Mouse (Mus musculus) midbrain, embryonic 16.5 days (tissue): ENCODE measurements at regions not wholly inside any gene's neighbourhood (a gene's known extent, or its start where the extent isn't known, plus 50 kb on each side); places are given as distances from the start of the nearest gene placed in this dataset.

Source experiments
- ATAC-seq: fragments of 200-750 bp; cut with Nextera tagmentation; 2 replicates; pipeline ENCODE4 v1.8.0; 2017; ENCODE audit warnings: moderate TSS enrichment
- H3K27ac ChIP-seq: fragments of 300-500 bp; sonication (generic); 2 replicates; pipeline ENCODE4 v1.5.1; 2014; ENCODE audit warnings: mild to moderate bottlenecking, low read length, mixed read lengths
- H3K27me3 ChIP-seq: fragments of 300-500 bp; sonication (generic); 2 replicates; pipeline ENCODE4 v1.6.1; 2014; ENCODE audit warnings: low read depth, low read length, mixed read lengths; ENCODE audit not compliant: control insufficient read depth, insufficient read depth
- H3K36me3 ChIP-seq: fragments of 300-500 bp; sonication (generic); 2 replicates; pipeline ENCODE4 v1.6.1; 2014; ENCODE audit warnings: mild to moderate bottlenecking, low read length, moderate library complexity, mixed read lengths; ENCODE audit not compliant: control insufficient read depth, insufficient read depth
- H3K4me1 ChIP-seq: fragments of 300-500 bp; sonication (generic); 2 replicates; pipeline ENCODE4 v1.6.1; 2014; ENCODE audit warnings: mild to moderate bottlenecking, low read length, mixed read lengths; ENCODE audit not compliant: control insufficient read depth, insufficient read depth
- H3K4me2 ChIP-seq: fragments of 300-500 bp; sonication (generic); 2 replicates; pipeline ENCODE4 v1.6.1; 2014; ENCODE audit warnings: mild to moderate bottlenecking, low read length, mixed read lengths
- H3K4me3 ChIP-seq: fragments of 300-500 bp; sonication (generic); 2 replicates; pipeline ENCODE4 v1.5.1; 2014; ENCODE audit warnings: low read depth, mild to moderate bottlenecking, low read length, moderate library complexity, mixed read lengths
- H3K9ac ChIP-seq: fragments of 300-500 bp; sonication (generic); 2 replicates; pipeline ENCODE4 v1.6.1; 2014; ENCODE audit warnings: low read depth, low read length, mixed read lengths
- H3K9me3 ChIP-seq: fragments of 300-500 bp; sonication (generic); replicated peaks from 2 replicates; pipeline ENCODE4 v1.6.1; 2014; ENCODE audit warnings: mild to moderate bottlenecking, low read length, mixed read lengths; ENCODE audit not compliant: control insufficient read depth, poor library complexity, severe bottlenecking
- WGBS: fragments of 180-500 bp; shearing (Covaris S2); extraction: QIAGEN DNeasy Blood & Tissue Kit; methylation state at CpG from one replicate; pipeline ENCODE4 v1.1.7; 2014; 5-methylcytosine and 5-hydroxymethylcytosine counted together

- no peaks in the 10 kb centered on the region for H3K36me3 ChIP-seq
- no peaks in the 10 kb centered on the region for H3K4me1 ChIP-seq
- H3K9me3 ChIP-seq, result no peaks in the 10 kb centered on the region
- H3K4me2 ChIP-seq, result no peak overlapping the region
- H3K27ac ChIP-seq, result no peak overlapping the region
- H3K9ac ChIP-seq, result no peak overlapping the region
- no peaks in the 10 kb centered on the region for H3K27me3 ChIP-seq
- no peak overlapping the region for H3K4me3 ChIP-seq
- 88% methylated on average over 5 of the region's 5 CpGs for WGBS
- no peak for ATAC-seq
Observed at GRCm38 (mm10) chr1:103762044-103762663, 1006.2 kb upstream of the Cdh20 start.

- H3K27ac ChIP-seq, result no peak overlapping the region
- no peaks in the 10 kb centered on the region for H3K4me1 ChIP-seq
- no peaks in the 10 kb centered on the region for H3K9me3 ChIP-seq
- no peak for ATAC-seq
- H3K9ac ChIP-seq, result no peak overlapping the region
- WGBS, result 49% methylated on average over 3 of the region's 3 CpGs
- H3K4me2 ChIP-seq, result no peak overlapping the region
- no peak overlapping the region for H3K4me3 ChIP-seq
- H3K36me3 ChIP-seq, result no peaks in the 10 kb centered on the region
- no peaks in the 10 kb centered on the region for H3K27me3 ChIP-seq
Observed at GRCm38 (mm10) chr1:103762745-103763144, 1005.6 kb upstream of the Cdh20 start.

GRCm38 (mm10) chr1:103767315-103767714 is 1001.0 kb upstream of the Cdh20 start:
- no peaks in the 10 kb centered on the region for H3K36me3 ChIP-seq
- no peaks in the 10 kb centered on the region for H3K4me1 ChIP-seq
- H3K27ac ChIP-seq, result no peak overlapping the region
- H3K9me3 ChIP-seq, result no peaks in the 10 kb centered on the region
- ATAC-seq, result no peak
- no peak overlapping the region for H3K4me2 ChIP-seq
- no peak overlapping the region for H3K9ac ChIP-seq
- 82% methylated on average over 2 of the region's 2 CpGs for WGBS
- no peaks in the 10 kb centered on the region for H3K27me3 ChIP-seq
- H3K4me3 ChIP-seq, result no peak overlapping the region

GRCm38 (mm10) chr1:103784692-103785091 is 983.6 kb upstream of the Cdh20 start:
- H3K9me3 ChIP-seq, result no peaks in the 10 kb centered on the region
- H3K27me3 ChIP-seq, result no peaks in the 10 kb centered on the region
- ATAC-seq, result peak; percentile 56; the same call in 1 of the 2 replicates
- H3K4me1 ChIP-seq, result no peaks in the 10 kb centered on the region
- H3K4me2 ChIP-seq, result no peak overlapping the region
- H3K36me3 ChIP-seq, result no peaks in the 10 kb centered on the region
- no peak overlapping the region for H3K27ac ChIP-seq
- H3K4me3 ChIP-seq, result no peak overlapping the region
- no peak overlapping the region for H3K9ac ChIP-seq

GRCm38 (mm10) chr1:103796337-103796736 is 972.0 kb upstream of the Cdh20 start:
- Histone ChIP-seq H3K36me3 (no peaks in the 10 kb centered on the region), H3K27ac (no peak overlapping the region), H3K9me3 (no peaks in the 10 kb centered on the region), H3K27me3 (no peaks in the 10 kb centered on the region), H3K4me3 (no peak overlapping the region), H3K9ac (no peak overlapping the region), H3K4me2 (no peak overlapping the region), H3K4me1 (no peaks in the 10 kb centered on the region)
- ATAC-seq, result no peak

GRCm38 (mm10) chr1:103799343-103799742 is 969.0 kb upstream of the Cdh20 start:
- H3K27me3 ChIP-seq, result no peaks in the 10 kb centered on the region
- no peak overlapping the region for H3K9ac ChIP-seq
- H3K27ac ChIP-seq, result no peak overlapping the region
- H3K4me1 ChIP-seq, result no peaks in the 10 kb centered on the region
- H3K4me2 ChIP-seq, result no peak overlapping the region
- H3K36me3 ChIP-seq, result no peaks in the 10 kb centered on the region
- ATAC-seq, result 0 out of 2 replicates have a peak, but pooled peaks have one; percentile 54
- no peaks in the 10 kb centered on the region for H3K9me3 ChIP-seq
- H3K4me3 ChIP-seq, result no peak overlapping the region

GRCm38 (mm10) chr1:103817946-103818345 is 950.4 kb upstream of the Cdh20 start:
- Histone ChIP-seq H3K4me3 (no peak overlapping the region), H3K27me3 (no peaks in the 10 kb centered on the region), H3K4me1 (no peaks in the 10 kb centered on the region), H3K36me3 (no peaks in the 10 kb centered on the region), H3K27ac (no peak overlapping the region), H3K4me2 (no peak overlapping the region), H3K9me3 (no peaks in the 10 kb centered on the region), H3K9ac (no peak overlapping the region)
- 55% methylated on average over 3 of the region's 3 CpGs for WGBS
- ATAC-seq, result no peak
